Mouse (Mus musculus): ENCODE data around the gene Ggt1. TPM values are rescaled to one million over a fixed set of nuclear protein-coding genes. Genes with fewer than 3 reads are reported as not detected.

Ggt1 gene
- total RNA-seq, 2 experiments from 2014 or later, result not detected

- no peak for ATAC-seq (replicated peaks; ENCODE audit: low FRiP score, poor library complexity, severe bottlenecking)
Measured at GRCm38 (mm10) chr10:75616044-75616443, 54.6 kb downstream of the Ggt1 start.

GRCm38 (mm10) chr10:75620818-75621217 lies 59.4 kb downstream of the Ggt1 start:
- ATAC-seq (replicated peaks; ENCODE audit: low FRiP score, poor library complexity, severe bottlenecking), result no peak

GRCm38 (mm10) chr10:75625920-75626319 lies 64.5 kb downstream of the Ggt1 start:
- no peak for ATAC-seq (replicated peaks; ENCODE audit: low FRiP score, poor library complexity, severe bottlenecking)

- ATAC-seq (replicated peaks; ENCODE audit: low FRiP score, poor library complexity, severe bottlenecking), result no peak
Measured at GRCm38 (mm10) chr10:75626991-75627390, 65.6 kb downstream of the Ggt1 start.

GRCm38 (mm10) chr10:75627490-75627889 lies 66.1 kb downstream of the Ggt1 start:
- no peak for ATAC-seq (replicated peaks; ENCODE audit: low FRiP score, poor library complexity, severe bottlenecking)

- ATAC-seq (replicated peaks; ENCODE audit: low FRiP score, poor library complexity, severe bottlenecking), result no peak
Measured at GRCm38 (mm10) chr10:75632633-75633032, 71.2 kb downstream of the Ggt1 start.

GRCm38 (mm10) chr10:75633048-75633447 lies 71.6 kb downstream of the Ggt1 start:
- no peak for ATAC-seq (replicated peaks; ENCODE audit: low FRiP score, poor library complexity, severe bottlenecking)

- ATAC-seq (replicated peaks; ENCODE audit: low FRiP score, poor library complexity, severe bottlenecking), result no peak
Measured at GRCm38 (mm10) chr10:75633576-75634139, 72.3 kb downstream of the Ggt1 start.

GRCm38 (mm10) chr10:75634610-75635009 lies 73.2 kb downstream of the Ggt1 start:
- ATAC-seq (replicated peaks; ENCODE audit: low FRiP score, poor library complexity, severe bottlenecking), result no peak

- ATAC-seq (replicated peaks; ENCODE audit: low FRiP score, poor library complexity, severe bottlenecking), result no peak
Measured at GRCm38 (mm10) chr10:75635019-75635692, 73.8 kb downstream of the Ggt1 start.

GRCm38 (mm10) chr10:75635693-75636055 lies 74.3 kb downstream of the Ggt1 start:
- ATAC-seq (replicated peaks; ENCODE audit: low FRiP score, poor library complexity, severe bottlenecking), result peak; percentile 86

Other genes starting within 250 kb of the Ggt1 start
- gene Adora2a, start 244.7 kb upstream of the Ggt1 start, total RNA-seq (2015; ENCODE audit: low replicate concordance), result 2.2 TPM in 1 of 2 replicates, not detected in the other
- 0.26 TPM in 1 of 2 replicates, not detected in the other for gene Adora2a, start 244.7 kb upstream of the Ggt1 start, total RNA-seq (2017; ENCODE audit: low replicate concordance)
- gene Upb1, start 160.5 kb upstream of the Ggt1 start, total RNA-seq (2015; ENCODE audit: low replicate concordance), result 10.1 TPM in 1 of 2 replicates, not detected in the other
- gene Upb1, start 160.5 kb upstream of the Ggt1 start, total RNA-seq (2017; ENCODE audit: low replicate concordance), result not detected in 2 replicates
- 14.3 and 49.7 TPM in 2 replicates for gene Snrpd3, start 44.1 kb upstream of the Ggt1 start, total RNA-seq (2015; ENCODE audit: low replicate concordance)
- gene Snrpd3, start 44.1 kb upstream of the Ggt1 start, total RNA-seq (2017; ENCODE audit: low replicate concordance), result 16.3 and 42.9 TPM in 2 replicates
- 71.7 and 89.7 TPM in 2 replicates for gene Gucd1, start 43.6 kb upstream of the Ggt1 start, total RNA-seq (2015; ENCODE audit: low replicate concordance)
- gene Gucd1, start 43.6 kb upstream of the Ggt1 start, total RNA-seq (2017; ENCODE audit: low replicate concordance), result 90.9 and 159 TPM in 2 replicates
- gene Lrrc75b, start 1.3 kb upstream of the Ggt1 start, total RNA-seq (2015; ENCODE audit: low replicate concordance), result not detected in 2 replicates
- not detected in 2 replicates for gene Lrrc75b, start 1.3 kb upstream of the Ggt1 start, total RNA-seq (2017; ENCODE audit: low replicate concordance)
- gene Ggt5, start 27.7 kb downstream of the Ggt1 start, total RNA-seq (2015; ENCODE audit: low replicate concordance), result 1.1 TPM in 1 of 2 replicates, not detected in the other
- 0.39 TPM in 1 of 2 replicates, not detected in the other for gene Ggt5, start 27.7 kb downstream of the Ggt1 start, total RNA-seq (2017; ENCODE audit: low replicate concordance)
- gene Susd2, start 82.4 kb downstream of the Ggt1 start, total RNA-seq (2015; ENCODE audit: low replicate concordance), result 2.5 and 3.4 TPM in 2 replicates
- gene Susd2, start 82.4 kb downstream of the Ggt1 start, total RNA-seq (2017; ENCODE audit: low replicate concordance), result 2.1 and 2.3 TPM in 2 replicates
- 108 and 136 TPM in 2 replicates for gene Cabin1, start 202.7 kb downstream of the Ggt1 start, total RNA-seq (2015; ENCODE audit: low replicate concordance)
- gene Cabin1, start 202.7 kb downstream of the Ggt1 start, total RNA-seq (2017; ENCODE audit: low replicate concordance), result 115 and 143 TPM in 2 replicates
- 33.5 TPM in 1 of 2 replicates, not detected in the other for gene Ddt, start 211.8 kb downstream of the Ggt1 start, total RNA-seq (2015; ENCODE audit: low replicate concordance)
- gene Ddt, start 211.8 kb downstream of the Ggt1 start, total RNA-seq (2017; ENCODE audit: low replicate concordance), result not detected in 2 replicates
- gene Gm20441, start 219.3 kb downstream of the Ggt1 start, total RNA-seq (2015; ENCODE audit: low replicate concordance), result not detected in 2 replicates
- not detected in 2 replicates for gene Gm20441, start 219.3 kb downstream of the Ggt1 start, total RNA-seq (2017; ENCODE audit: low replicate concordance)
- 1.3 TPM in 1 of 2 replicates, not detected in the other for gene Gstt3, start 219.8 kb downstream of the Ggt1 start, total RNA-seq (2015; ENCODE audit: low replicate concordance)
- 0.13 TPM in 1 of 2 replicates, not detected in the other for gene Gstt3, start 219.8 kb downstream of the Ggt1 start, total RNA-seq (2017; ENCODE audit: low replicate concordance)
- 25.6 and 29.3 TPM in 2 replicates for gene Gstt1, start 237.0 kb downstream of the Ggt1 start, total RNA-seq (2015; ENCODE audit: low replicate concordance)
- gene Gstt1, start 237.0 kb downstream of the Ggt1 start, total RNA-seq (2017; ENCODE audit: low replicate concordance), result 18.0 and 25.6 TPM in 2 replicates

All from erythroid progenitor cell, adult 5-6 weeks (primary cell).